Mouse (Mus musculus): Measurements from ENCODE around the gene Dapk3.

- no peak for TF ChIP-seq CTCF (IDR thresholded peaks at IDR 0.05; ENCODE audit: borderline replicate concordance, insufficient read depth, low read length)
- TF ChIP-seq POLR2A (IDR thresholded peaks at IDR 0.05; ENCODE audit: low read depth, low read length) = no peak
Observed at GRCm38 (mm10) chr10:81221402-81222015, 38.7 kb downstream of the Dapk3 start.
